8 mouse cellular contexts compared by ENCODE assay signal in the genomic region with DNA sequence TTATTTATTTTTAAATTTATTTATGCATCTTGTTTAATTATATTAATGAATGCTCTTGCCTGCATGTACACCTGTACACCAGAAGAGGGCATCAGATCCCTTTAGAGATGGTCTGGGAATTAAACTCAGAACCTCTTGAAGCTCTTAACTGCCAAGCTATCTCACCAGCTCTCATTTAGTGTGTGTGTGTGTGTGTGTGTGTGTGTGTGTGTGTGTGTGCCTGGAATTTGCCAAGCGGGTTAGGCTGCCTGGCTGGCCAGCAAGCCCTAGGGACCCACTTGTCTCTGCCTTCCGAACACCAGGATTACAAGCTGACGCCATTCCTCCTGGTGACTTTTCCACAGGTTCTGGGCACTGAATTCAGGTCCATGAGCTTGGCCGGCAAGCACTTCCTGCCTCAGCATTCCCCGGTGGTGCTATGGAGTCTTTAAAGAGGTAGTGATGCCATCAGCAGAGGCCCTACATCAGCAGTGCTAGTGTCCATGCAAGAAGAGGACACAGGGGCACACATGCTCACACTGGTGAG. TPM values are rescaled to one million over a fixed set of nuclear protein-coding genes. Genes with fewer than 3 reads are reported as not detected.
DNase-seq lines count a peak whose midpoint lies in the region; ATAC-seq lines count a peak whose summit lies in the region.

No protein-coding gene starts in this region.

- no peaks in the 10 kb centered on the region; the same call in 1 of the 2 replicates for H3K4me1 ChIP-seq in heart, embryonic 11.5 days (ENCODE audit: control insufficient read depth, insufficient read depth, low read length)
- H3K4me1 ChIP-seq in midbrain, embryonic 11.5 days (ENCODE audit: control insufficient read depth, insufficient read depth, low read length) = no peaks in the 10 kb centered on the region

- H3K4me2 ChIP-seq in heart, embryonic 11.5 days = peak overlapping the region; percentile 76
- peak overlapping the region; percentile 56 for H3K4me2 ChIP-seq in midbrain, embryonic 11.5 days

- 34% methylated on average over 5 of the region's 5 CpGs for WGBS in heart, embryonic 11.5 days (ENCODE audit: insufficient replicate concordance)
- 53% methylated on average over 5 of the region's 5 CpGs for WGBS in midbrain, embryonic 11.5 days

- no peaks in the 10 kb centered on the region for H3K36me3 ChIP-seq in heart, embryonic 11.5 days (ENCODE audit: control insufficient read depth, insufficient read depth, low read length)
- no peaks in the 10 kb centered on the region for H3K36me3 ChIP-seq in midbrain, embryonic 11.5 days (ENCODE audit: control insufficient read depth, insufficient read depth, low read length)

- H3K4me3 ChIP-seq in heart, embryonic 11.5 days (ENCODE audit: low read depth, low read length) = peak overlapping the region; percentile 44
- H3K4me3 ChIP-seq in midbrain, embryonic 11.5 days (ENCODE audit: low read depth, low read length) = peak overlapping the region; percentile 34

- no peak overlapping the region for H3K27ac ChIP-seq in heart, embryonic 11.5 days (ENCODE audit: low read depth, low read length)
- no peak overlapping the region for H3K27ac ChIP-seq in midbrain, embryonic 11.5 days (ENCODE audit: low read depth, low read length)

- peak; percentile 19 for DNase-seq in cerebellum, adult 11 months
- no peak for DNase-seq in cerebellum, adult 9-11 months
- DNase-seq in cerebellum, adult 9-10 months = peak; percentile 78
- DNase-seq in kidney, postnatal 4 days = peak; percentile 23 to 45
- no peak for DNase-seq in midbrain, embryonic 11.5 days (ENCODE audit: low spot score, missing footprints)
- DNase-seq in right cerebral cortex, postnatal 10 days (ENCODE audit: low spot score in 2 of 2) = no peak
- DNase-seq in left cerebral cortex, postnatal 36 days (ENCODE audit: low spot score in 2 of 2) = no peak

- intact Hi-C loops in left cerebral cortex, postnatal 36 days (cut with DNase I) = no loop called here

- no peak overlapping the region for H3K9ac ChIP-seq in heart, embryonic 11.5 days (ENCODE audit: low read depth, low read length)
- no peak overlapping the region for H3K9ac ChIP-seq in midbrain, embryonic 11.5 days (ENCODE audit: low read length)

- no peaks in the 10 kb centered on the region for H3K27me3 ChIP-seq in heart, embryonic 11.5 days (ENCODE audit: control insufficient read depth, insufficient read depth, low read length)
- no peaks in the 10 kb centered on the region for H3K27me3 ChIP-seq in midbrain, embryonic 11.5 days (ENCODE audit: control insufficient read depth, insufficient read depth, low read length)

- no peak for ATAC-seq in heart, embryonic 11.5 days (replicated peaks; ENCODE audit: insufficient number of reproducible peaks, low FRiP score, low TSS enrichment)
- peak; percentile 66; the same call in 1 of the 2 replicates for ATAC-seq in midbrain, embryonic 11.5 days (ENCODE audit: low FRiP score)

- no peaks in the 10 kb centered on the region for H3K9me3 ChIP-seq in heart, embryonic 11.5 days (replicated peaks; ENCODE audit: control insufficient read depth, low read length)
- no peaks in the 10 kb centered on the region for H3K9me3 ChIP-seq in midbrain, embryonic 11.5 days (ENCODE audit: control insufficient read depth, low read length)

RNA-seq across cellular contexts. Expression of gene Idnk, which starts 8.4 kb away (rescaled TPM):
- polyA plus RNA-seq in heart, embryonic 11.5 days (2014; fragmentation: Nextera tagmentation; extraction: Ambion mirVana) = 30.7 and 32.5 TPM in 2 replicates
- 59.1 and 63.1 TPM in 2 replicates for polyA plus RNA-seq in midbrain, embryonic 11.5 days (2014; fragmentation: Nextera tagmentation; extraction: Ambion mirVana)
- total RNA-seq in left cerebral cortex, postnatal 36 days (2021) = 10 to 100 TPM; 27.0 to 27.1 TPM

RNA-seq across cellular contexts. Expression of gene Hnrnpa0, which starts 20.7 kb away (rescaled TPM):
- 18.2 and 21.7 TPM in 2 replicates for polyA plus RNA-seq in heart, embryonic 11.5 days (2014; fragmentation: Nextera tagmentation; extraction: Ambion mirVana)
- polyA plus RNA-seq in midbrain, embryonic 11.5 days (2014; fragmentation: Nextera tagmentation; extraction: Ambion mirVana) = 60.0 and 63.3 TPM in 2 replicates
- 100 to 1,000 TPM; 118 to 134 TPM for total RNA-seq in left cerebral cortex, postnatal 36 days (2021)

RNA-seq across cellular contexts. Expression of gene Klhl3, which starts 35.7 kb away (rescaled TPM):
- polyA plus RNA-seq in heart, embryonic 11.5 days (2014; fragmentation: Nextera tagmentation; extraction: Ambion mirVana) = 3.6 and 4.3 TPM in 2 replicates
- polyA plus RNA-seq in midbrain, embryonic 11.5 days (2014; fragmentation: Nextera tagmentation; extraction: Ambion mirVana) = 2.6 and 3.2 TPM in 2 replicates
- 10 to 100 TPM; 27.8 to 38.4 TPM for total RNA-seq in left cerebral cortex, postnatal 36 days (2021)

Comparison
In these comparisons a context has a peak if more than half of its experiments do, and no peak if none do; other contexts are left out.
1. DNase-seq: peak in cerebellum, adult 11 months (single experiment), cerebellum, adult 9-10 months (single experiment) and kidney, postnatal 4 days (2 of 2); none in cerebellum, adult 9-11 months (single experiment), midbrain, embryonic 11.5 days (single experiment), right cerebral cortex, postnatal 10 days (0 of 2) and left cerebral cortex, postnatal 36 days (0 of 2).